Mouse (Mus musculus) stomach, embryonic 15.5 days (tissue): ENCODE data around the gene Pilra. TPM values are rescaled to one million over a fixed set of nuclear protein-coding genes. Genes with fewer than 3 reads are reported as not detected.
"Not testable (repeated sequence)": the region's sequence is repeated elsewhere in the genome, so short reads cannot be mapped to it uniquely, and the experiment has no call there.

Source experiments
- ATAC-seq: fragments of 200-750 bp; cut with Nextera tagmentation; 2 replicates; pipeline ENCODE4 v1.8.0; 2017; ENCODE audit warnings: low read depth, moderate number of reproducible peaks, moderate TSS enrichment; ENCODE audit not compliant: insufficient read depth, low FRiP score
- H3K27ac ChIP-seq: fragments of 300-500 bp; sonication (generic); 2 replicates; pipeline ENCODE4 v1.5.1; 2015; ENCODE audit warnings: mild to moderate bottlenecking, inconsistent platforms
- H3K27me3 ChIP-seq: fragments of 300-500 bp; sonication (generic); replicated peaks from 2 replicates; pipeline ENCODE4 v1.6.1; 2015; ENCODE audit warnings: inconsistent platforms
- H3K36me3 ChIP-seq: fragments of 300-500 bp; sonication (generic); 2 replicates; pipeline ENCODE4 v1.6.1; 2015; ENCODE audit warnings: inconsistent platforms
- H3K4me1 ChIP-seq: fragments of 300-500 bp; sonication (generic); 2 replicates; pipeline ENCODE4 v1.6.1; 2015; ENCODE audit warnings: inconsistent platforms
- H3K4me2 ChIP-seq: fragments of 300-500 bp; sonication (generic); 2 replicates; pipeline ENCODE4 v1.6.1; 2015; ENCODE audit warnings: mild to moderate bottlenecking, inconsistent platforms
- H3K4me3 ChIP-seq: fragments of 300-500 bp; sonication (generic); replicated peaks from 2 replicates; pipeline ENCODE4 v1.5.1; 2015; ENCODE audit warnings: inconsistent platforms
- H3K9ac ChIP-seq: fragments of 300-500 bp; sonication (generic); 2 replicates; pipeline ENCODE4 v1.6.1; 2015; ENCODE audit warnings: inconsistent platforms
- H3K9me3 ChIP-seq: fragments of 300-500 bp; sonication (generic); 2 replicates; pipeline ENCODE4 v1.6.1; 2016; ENCODE audit warnings: inconsistent platforms
- WGBS: fragments of 180-500 bp; shearing (Covaris S2); methylation state at CpG from one replicate; pipeline ENCODE4 v1.1.7; 2015; 5-methylcytosine and 5-hydroxymethylcytosine counted together
- polyA plus RNA-seq: library from polyadenylated mRNA; unstranded; fragments of >200 nt; fragmentation: Nextera tagmentation; extraction: Ambion mirVana; gene quantifications from 2 replicates; pipeline ENCODE4 v1.2.1, GENCODE M21; 2015

The Pilra gene
- 2.2 and 2.4 TPM in 2 replicates for polyA plus RNA-seq

DNA sequence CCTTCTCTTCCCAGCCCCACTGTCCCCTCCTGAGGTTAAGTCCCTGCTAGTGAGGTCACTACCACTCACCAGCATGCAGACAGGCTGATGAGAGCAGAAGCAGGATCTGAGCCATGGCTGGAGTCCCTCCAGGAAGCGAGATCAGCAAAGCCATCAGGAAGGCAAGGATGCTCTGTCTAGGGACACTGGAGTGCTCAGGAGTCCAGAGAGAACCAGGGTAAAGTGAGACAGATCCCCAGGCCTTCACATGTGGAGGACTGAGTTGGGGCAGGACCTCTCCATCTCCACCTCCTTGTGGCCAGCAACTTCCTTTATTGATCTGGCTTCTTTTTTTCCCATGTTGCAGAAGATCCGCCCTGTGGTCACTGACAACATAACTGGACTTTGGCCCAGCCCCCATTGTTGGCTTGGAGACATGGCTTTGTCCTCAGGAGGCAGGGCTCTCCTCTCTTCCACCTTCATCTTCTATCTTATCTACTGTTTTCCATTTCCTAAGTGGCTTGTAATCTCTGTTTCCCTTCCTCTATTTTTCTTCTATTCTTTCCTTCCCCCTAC, at the start of gene Pilra:
TSS of gene Pilra (minus strand) at position 316 of the 555 bp plus-strand sequence.
- not testable (repeated sequence) for H3K9ac ChIP-seq, H3K9me3 ChIP-seq, H3K4me1 ChIP-seq, ATAC-seq, H3K36me3 ChIP-seq, H3K4me2 ChIP-seq, H3K27ac ChIP-seq, H3K4me3 ChIP-seq, H3K27me3 ChIP-seq
- 64% methylated on average over 2 of the region's 2 CpGs for WGBS

DNA sequence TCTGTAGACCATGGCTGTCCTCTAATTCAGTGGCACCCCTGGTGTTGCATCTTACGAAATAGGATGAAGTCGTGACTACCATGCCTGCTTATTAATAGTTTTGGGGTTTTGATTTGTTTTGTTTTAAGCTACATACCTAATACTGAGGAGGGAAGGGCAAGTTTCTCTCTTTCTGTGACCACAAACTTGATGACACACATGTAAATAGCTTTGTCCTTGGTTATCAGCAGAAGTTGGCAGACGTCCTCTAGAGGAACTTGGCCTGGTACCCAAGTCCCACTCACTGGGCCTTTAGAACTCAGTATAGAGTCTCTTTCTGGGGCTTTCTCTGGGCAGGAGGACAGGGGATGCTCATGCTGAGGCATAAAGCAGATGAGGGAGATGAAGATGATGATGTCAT, 47.3 kb upstream of the Pilra start:
- Histone ChIP-seq H3K4me3 (no peak overlapping the region), H3K9me3 (no peaks in the 10 kb centered on the region), H3K4me2 (no peak overlapping the region), H3K27me3 (no peaks in the 10 kb centered on the region), H3K27ac (no peak overlapping the region), H3K9ac (no peak overlapping the region), H3K36me3 (no peaks in the 10 kb centered on the region), H3K4me1 (no peaks in the 10 kb centered on the region)
- 75% methylated on average over 3 of the region's 3 CpGs for WGBS
- ATAC-seq: no peak

DNA sequence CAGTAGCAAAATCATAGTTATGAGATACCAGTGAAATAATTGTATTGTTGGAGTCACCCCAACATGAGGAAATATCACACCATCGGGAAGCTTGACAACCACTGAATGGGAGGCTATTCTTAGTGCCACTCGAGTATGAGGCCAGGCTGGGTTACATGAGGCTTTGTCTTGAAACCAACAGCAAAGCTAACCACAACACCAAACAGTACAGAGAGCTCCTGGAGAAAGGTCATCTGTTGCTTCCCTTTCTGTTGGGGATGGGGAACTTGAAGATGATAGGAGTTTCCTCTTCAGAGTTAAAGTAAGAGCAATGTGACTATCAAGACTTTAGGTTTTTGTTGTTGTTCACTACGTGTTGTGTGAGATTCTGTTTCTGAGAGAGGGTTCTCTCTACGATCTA, 46.8 kb upstream of the Pilra start:
- H3K9ac ChIP-seq: no peak overlapping the region
- no peak for ATAC-seq
- 71% methylated on average over 4 of the region's 4 CpGs for WGBS
- no peak overlapping the region for H3K4me2 ChIP-seq
- H3K27me3 ChIP-seq: no peaks in the 10 kb centered on the region
- no peak overlapping the region for H3K4me3 ChIP-seq
- no peaks in the 10 kb centered on the region for H3K36me3 ChIP-seq
- H3K27ac ChIP-seq: no peak overlapping the region
- no peaks in the 10 kb centered on the region for H3K4me1 ChIP-seq
- H3K9me3 ChIP-seq: no peaks in the 10 kb centered on the region

- 53% methylated on average over 2 of the region's 2 CpGs for WGBS
- no peaks in the 10 kb centered on the region for H3K9me3 ChIP-seq
- no peak for ATAC-seq
Measured at GRCm38 (mm10) chr5:137877860-137878259, 41.8 kb upstream of the Pilra start.

DNA sequence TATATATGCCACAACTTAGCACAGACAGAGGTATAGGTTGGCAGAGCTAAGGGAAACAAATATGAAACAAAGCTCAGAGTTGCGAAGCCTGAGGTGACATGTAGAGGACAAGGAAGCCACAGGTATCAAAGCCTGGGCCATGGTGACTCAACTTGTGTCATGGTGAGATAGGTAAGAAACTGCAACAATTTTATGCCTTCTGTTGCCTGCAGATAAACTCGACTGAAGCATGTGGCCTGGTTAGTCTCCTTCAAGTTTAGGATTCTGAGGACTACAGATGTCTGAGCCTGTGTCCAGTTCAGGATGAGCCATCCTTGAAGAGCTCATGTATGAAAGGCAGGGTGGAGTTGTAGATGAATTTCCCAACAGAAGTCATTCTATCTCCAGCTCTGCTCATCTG, 39.0 kb upstream of the Pilra start:
- H3K9me3 ChIP-seq: no peaks in the 10 kb centered on the region
- H3K27me3 ChIP-seq: no peaks in the 10 kb centered on the region

More at GRCm38 (mm10) chr5:137877860-137878259, 41.8 kb upstream of the Pilra start:
- H3K27me3 ChIP-seq: no peaks in the 10 kb centered on the region
- H3K36me3 ChIP-seq: no peaks in the 10 kb centered on the region
- no peak overlapping the region for H3K27ac ChIP-seq
- no peaks in the 10 kb centered on the region for H3K4me1 ChIP-seq
- no peak overlapping the region for H3K4me3 ChIP-seq
- H3K4me2 ChIP-seq: no peak overlapping the region
- no peak overlapping the region for H3K9ac ChIP-seq

DNA sequence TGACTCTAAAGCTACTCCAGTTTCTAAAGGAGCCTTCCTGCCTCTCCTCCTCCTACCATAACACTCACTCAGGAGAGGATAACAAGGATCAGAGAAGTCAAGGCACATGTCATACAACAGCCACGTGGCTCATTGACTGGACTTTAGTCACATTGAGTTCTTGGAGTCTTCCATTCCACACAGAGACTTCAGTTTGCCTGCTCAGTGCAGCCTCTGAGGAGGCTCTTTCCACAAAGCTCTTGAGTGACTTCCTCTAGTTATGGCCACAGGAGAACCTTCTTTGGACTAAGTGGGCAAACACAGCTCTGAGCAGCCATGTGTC, 36.3 kb upstream of the Pilra start:
- not testable (repeated sequence) for H3K27ac ChIP-seq, H3K4me1 ChIP-seq, H3K4me3 ChIP-seq, ATAC-seq, H3K9ac ChIP-seq, H3K4me2 ChIP-seq, H3K27me3 ChIP-seq, H3K36me3 ChIP-seq, H3K9me3 ChIP-seq
- WGBS: 48% methylated on average over 1 of the region's 1 CpGs

More for the DNA sequence above, 39.0 kb upstream of the Pilra start:
- no peak overlapping the region for H3K27ac ChIP-seq
- H3K4me2 ChIP-seq: no peak overlapping the region
- no peak for ATAC-seq
- no peak overlapping the region for H3K4me3 ChIP-seq
- 87% methylated on average over 2 of the region's 2 CpGs for WGBS
- H3K9ac ChIP-seq: no peak overlapping the region
- no peaks in the 10 kb centered on the region for H3K36me3 ChIP-seq
- H3K4me1 ChIP-seq: no peaks in the 10 kb centered on the region

- not testable (repeated sequence) for H3K27me3 ChIP-seq, H3K4me3 ChIP-seq
- 63% methylated on average over 3 of the region's 3 CpGs for WGBS
Measured at GRCm38 (mm10) chr5:137871644-137872380, 35.7 kb upstream of the Pilra start, which contains the start of gene Pilrb2. TSS of gene Pilrb2 (minus strand) at chr5:137871815.

DNA sequence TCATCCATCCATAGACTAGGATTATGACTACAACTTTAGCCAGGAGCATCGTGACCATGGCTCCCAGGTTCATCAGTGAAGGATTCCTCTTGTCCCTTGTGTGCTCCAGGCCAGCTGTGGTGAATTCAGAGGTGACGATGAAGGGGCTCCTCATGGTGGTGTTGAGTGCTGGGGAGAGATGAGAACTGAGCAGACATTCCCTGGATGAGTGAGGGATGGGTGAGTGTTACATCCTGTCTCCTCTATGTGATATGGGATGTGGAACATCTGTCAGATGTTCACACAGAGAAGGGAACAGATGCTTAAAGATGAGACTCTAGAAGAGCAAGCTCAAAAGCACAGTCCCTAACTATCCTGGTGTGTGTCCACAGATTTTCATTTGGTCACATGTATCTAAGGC, 32.5 kb upstream of the Pilra start:
- not testable (repeated sequence) for H3K9me3 ChIP-seq, H3K27ac ChIP-seq, H3K36me3 ChIP-seq, H3K4me2 ChIP-seq, H3K9ac ChIP-seq, H3K4me3 ChIP-seq, H3K4me1 ChIP-seq, ATAC-seq, H3K27me3 ChIP-seq
- 77% methylated on average over 2 of the region's 2 CpGs for WGBS

More at GRCm38 (mm10) chr5:137871644-137872380, 35.7 kb upstream of the Pilra start, which contains the start of gene Pilrb2:
- H3K36me3 ChIP-seq, H3K27ac ChIP-seq, H3K4me2 ChIP-seq, H3K9ac ChIP-seq, ATAC-seq, H3K4me1 ChIP-seq, H3K9me3 ChIP-seq: not testable (repeated sequence)

- ATAC-seq, H3K4me1 ChIP-seq, H3K4me3 ChIP-seq, H3K27me3 ChIP-seq, H3K27ac ChIP-seq, H3K9me3 ChIP-seq, H3K36me3 ChIP-seq, H3K9ac ChIP-seq, H3K4me2 ChIP-seq: not testable (repeated sequence)
- 76% methylated on average over 1 of the region's 1 CpGs for WGBS
Measured at GRCm38 (mm10) chr5:137864008-137864407, 27.9 kb upstream of the Pilra start.

DNA sequence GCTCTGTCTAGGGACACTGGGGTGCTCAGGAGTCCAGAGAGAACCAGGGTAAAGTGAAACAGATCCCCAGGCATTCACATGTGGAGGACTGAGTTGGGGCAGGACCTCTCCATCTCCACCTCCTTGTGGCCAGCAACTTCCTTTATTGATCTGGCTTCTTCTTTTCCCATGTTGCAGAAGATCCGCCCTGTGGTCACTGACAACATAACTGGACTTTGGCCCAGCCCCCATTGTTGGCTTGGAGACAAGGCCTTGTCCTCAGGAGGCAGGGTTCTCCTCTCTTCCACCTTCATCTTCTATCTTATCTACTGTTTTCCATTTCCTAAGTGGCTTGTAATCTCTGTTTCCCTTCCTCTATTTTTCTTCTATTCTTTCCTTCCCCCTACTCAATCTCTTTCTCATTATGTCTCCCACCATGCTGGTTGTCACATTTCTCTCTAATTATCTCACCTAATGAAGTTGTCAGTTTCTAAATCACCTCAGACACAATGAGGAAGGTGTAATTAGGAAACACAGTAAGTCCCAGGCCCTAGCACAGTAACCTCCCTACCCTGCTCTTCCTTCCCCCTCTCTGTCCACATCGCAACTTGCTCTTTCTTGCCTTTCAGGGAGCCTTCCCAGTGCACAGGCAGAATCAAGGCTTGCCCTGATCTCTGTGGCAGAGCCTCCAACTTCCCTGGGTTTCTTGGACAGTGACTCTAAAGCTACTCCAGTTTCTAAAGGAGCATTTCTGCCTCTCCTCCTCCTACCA, 22.1 kb upstream of the Pilra start, which contains the start of gene Pilrb1:
TSS of gene Pilrb1 (minus strand) at position 147 of the 751 bp plus-strand sequence.
- not testable (repeated sequence) for H3K4me1 ChIP-seq, H3K27me3 ChIP-seq, H3K4me2 ChIP-seq, H3K9ac ChIP-seq, ATAC-seq, H3K36me3 ChIP-seq, H3K27ac ChIP-seq, H3K9me3 ChIP-seq, H3K4me3 ChIP-seq
- WGBS: 67% methylated on average over 2 of the region's 2 CpGs

- not testable (repeated sequence) for H3K4me2 ChIP-seq, ATAC-seq, H3K9ac ChIP-seq, H3K4me3 ChIP-seq, H3K27ac ChIP-seq, H3K27me3 ChIP-seq, H3K4me1 ChIP-seq, H3K9me3 ChIP-seq, H3K36me3 ChIP-seq
- WGBS: 63% methylated on average over 5 of the region's 5 CpGs
Measured at GRCm38 (mm10) chr5:137856870-137857269, 20.8 kb upstream of the Pilra start.

GRCm38 (mm10) chr5:137854907-137855306, 18.8 kb upstream of the Pilra start:
- H3K36me3 ChIP-seq, H3K4me1 ChIP-seq, H3K9me3 ChIP-seq, H3K9ac ChIP-seq, H3K27me3 ChIP-seq, ATAC-seq, H3K27ac ChIP-seq, H3K4me3 ChIP-seq, H3K4me2 ChIP-seq: not testable (repeated sequence)
- WGBS: 82% methylated on average over 3 of the region's 3 CpGs
